Mouse (Mus musculus) induced T-regulatory cell, adult 2 months (primary cell): ENCODE data around the gene Myt1l.

Experiments used
- DNase-seq: peaks from one replicate; pipeline ENCODE4 v3.0.0-alpha.2; 2012; ENCODE audit warnings: low read depth

Gene Myt1l

DNA sequence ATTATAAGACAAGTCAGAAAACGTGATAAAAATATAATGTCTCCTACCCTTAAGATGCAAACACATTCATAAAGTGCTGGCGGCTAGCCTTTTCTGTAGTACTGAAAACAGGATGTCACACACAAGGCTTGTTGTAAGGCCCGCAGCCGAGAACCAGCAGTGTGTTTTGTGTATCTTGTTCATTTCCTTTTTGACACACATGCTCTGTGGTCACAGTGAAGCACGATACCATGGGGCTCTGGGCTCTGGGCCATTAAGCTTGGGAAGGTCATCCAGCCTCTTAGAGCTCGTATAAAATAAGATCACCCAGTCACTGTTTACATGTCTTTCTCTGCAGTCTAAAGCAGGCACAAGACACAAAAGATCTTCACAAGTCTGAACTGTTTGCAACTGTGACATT is 288.6 kb downstream of the Myt1l start:
- DNase-seq = no peak

- DNase-seq = no peak
These were observed 294.0 kb downstream of the Myt1l start for GRCm38 (mm10) chr12:29822216-29822615.

DNA sequence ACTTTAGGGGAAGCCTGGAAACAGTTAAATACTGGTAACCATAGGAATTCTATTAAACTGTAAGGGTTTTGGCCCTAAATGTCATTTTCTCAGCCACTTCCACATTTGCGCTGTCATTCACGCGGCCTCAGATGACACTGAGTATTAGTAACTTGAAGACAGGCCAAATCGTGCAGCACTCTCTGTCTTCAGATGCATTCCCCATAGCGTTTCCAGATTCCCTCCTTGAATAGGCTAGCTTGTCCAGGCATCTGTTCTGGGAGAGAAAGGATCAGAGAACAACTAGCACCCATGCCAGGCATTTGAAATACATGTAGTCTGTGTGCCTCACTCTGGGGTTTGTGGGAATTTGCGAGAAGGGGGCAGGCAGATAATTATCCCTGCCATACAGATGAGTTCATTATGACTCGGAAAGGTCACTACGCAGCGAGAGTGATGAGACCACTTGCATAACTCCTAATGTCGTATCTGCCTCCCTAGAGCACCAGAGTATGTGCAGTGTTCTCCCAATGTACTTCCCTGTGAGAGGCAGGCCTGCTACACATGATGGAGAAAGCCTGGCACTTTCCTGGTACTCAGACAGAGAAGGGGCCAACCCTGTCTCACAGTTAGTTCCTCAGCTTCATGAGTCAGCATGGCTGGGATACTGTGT is 295.7 kb downstream of the Myt1l start:
- DNase-seq = no peak

GRCm38 (mm10) chr12:29830571-29830970 is 302.4 kb downstream of the Myt1l start:
- no peak for DNase-seq

DNA sequence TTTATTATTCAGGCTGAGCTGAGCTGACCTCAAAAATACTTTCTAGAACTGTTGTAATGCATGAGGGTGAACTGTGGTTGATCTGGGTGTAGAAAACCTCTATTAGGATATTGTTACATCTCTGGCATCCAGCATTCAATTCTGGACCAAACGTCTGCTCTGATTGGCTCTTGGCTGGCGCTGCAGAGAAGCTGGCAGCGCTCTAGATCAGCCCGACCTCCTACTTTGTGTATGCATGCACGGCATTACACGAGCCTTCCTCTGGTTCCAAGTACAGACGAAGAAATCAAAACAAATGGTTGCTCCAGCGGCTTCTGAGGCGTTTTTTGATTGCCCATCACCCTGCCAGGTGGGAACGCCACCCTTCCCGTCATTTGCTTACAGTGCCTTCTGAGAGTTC is 303.2 kb downstream of the Myt1l start:
- no peak for DNase-seq

GRCm38 (mm10) chr12:29837301-29837791 is 309.2 kb downstream of the Myt1l start:
- no peak for DNase-seq

GRCm38 (mm10) chr12:29838421-29838820 is 310.2 kb downstream of the Myt1l start:
- DNase-seq = no peak

GRCm38 (mm10) chr12:29849936-29850335 is 321.8 kb downstream of the Myt1l start:
- no peak for DNase-seq

DNA sequence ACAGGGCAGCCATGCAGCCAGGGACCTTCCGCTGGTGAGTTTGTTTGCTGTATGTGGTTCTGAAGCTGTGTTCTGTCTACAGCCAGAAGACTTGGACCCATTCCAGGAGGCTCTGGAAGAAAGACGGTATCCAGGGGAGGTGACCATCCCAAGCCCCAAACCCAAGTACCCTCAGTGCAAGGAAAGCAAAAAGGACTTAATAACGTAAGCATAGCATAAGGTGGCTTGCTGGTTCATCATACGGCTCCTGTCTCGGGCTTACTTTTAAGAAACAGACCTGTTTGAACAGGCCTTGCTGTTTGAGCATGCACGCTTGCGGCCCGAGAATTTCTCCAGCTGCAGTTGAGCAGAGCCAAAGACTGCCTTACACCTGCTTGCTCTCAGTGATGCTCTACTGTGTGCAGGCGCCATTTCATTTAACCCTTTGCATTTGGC is 326.0 kb downstream of the Myt1l start:
- DNase-seq = no peak

DNA sequence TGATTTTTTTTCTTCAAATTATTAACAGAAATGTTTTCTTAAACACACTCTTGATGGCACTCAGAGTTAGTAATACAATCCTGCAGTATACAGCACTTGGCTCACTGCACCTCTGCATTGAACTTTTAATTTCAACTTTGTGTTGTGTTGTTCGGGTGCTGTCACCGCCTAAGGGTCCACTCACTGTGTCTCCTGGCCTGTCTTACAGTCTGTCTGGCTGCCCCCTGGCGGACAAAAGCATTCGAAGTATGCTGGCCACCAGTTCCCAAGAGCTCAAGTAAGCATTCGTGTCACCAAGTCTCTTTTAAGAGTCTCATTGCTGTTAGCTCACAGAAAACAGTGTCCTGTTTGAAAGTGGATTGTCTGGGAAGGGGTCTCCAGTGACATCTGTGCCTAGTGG is 326.8 kb downstream of the Myt1l start:
- no peak for DNase-seq

DNA sequence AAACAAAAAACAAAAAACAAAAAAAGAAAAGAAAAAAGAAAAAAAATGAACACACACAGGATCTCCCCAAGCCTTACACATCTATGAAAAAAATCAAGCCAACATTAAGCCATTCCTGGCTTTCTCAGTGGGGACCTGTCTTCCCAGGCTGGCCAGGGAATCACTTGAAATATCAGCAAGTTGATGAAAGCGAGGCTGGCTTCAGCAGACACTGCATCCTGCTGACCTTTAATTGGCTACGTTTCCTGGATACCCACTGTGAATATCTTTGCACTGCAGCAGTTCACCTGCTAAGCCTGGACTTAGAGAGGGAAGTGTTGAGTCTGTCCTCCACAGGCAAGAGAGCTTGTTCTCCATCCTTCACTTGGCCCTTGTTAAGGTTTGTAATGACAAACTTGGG is 332.8 kb downstream of the Myt1l start:
- no peak for DNase-seq

DNA sequence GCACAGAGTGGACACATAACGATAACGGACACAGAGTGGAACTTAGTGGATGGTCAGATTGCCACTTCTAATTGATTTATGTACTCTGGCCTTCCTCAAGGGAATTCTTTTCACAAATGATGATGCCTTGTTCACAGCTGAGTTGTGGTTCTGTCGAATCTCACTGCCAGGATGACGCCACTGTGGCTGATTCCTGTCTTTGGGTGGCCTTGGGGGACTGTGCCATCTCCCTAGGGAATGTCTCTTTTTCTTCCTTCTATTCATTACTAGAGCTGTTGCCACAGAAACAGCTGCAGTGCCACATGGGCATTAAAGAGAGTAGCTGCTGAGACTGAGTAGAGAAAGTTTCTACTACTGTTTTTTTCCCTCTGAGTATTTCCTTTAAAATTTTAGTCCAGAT is 340.1 kb downstream of the Myt1l start:
- no peak for DNase-seq

- DNase-seq = no peak
These were observed 340.6 kb downstream of the Myt1l start for GRCm38 (mm10) chr12:29868781-29869180.

GRCm38 (mm10) chr12:29872156-29872815 is 344.1 kb downstream of the Myt1l start:
- no peak for DNase-seq

GRCm38 (mm10) chr12:29873281-29873772 is 345.1 kb downstream of the Myt1l start:
- DNase-seq = no peak

DNA sequence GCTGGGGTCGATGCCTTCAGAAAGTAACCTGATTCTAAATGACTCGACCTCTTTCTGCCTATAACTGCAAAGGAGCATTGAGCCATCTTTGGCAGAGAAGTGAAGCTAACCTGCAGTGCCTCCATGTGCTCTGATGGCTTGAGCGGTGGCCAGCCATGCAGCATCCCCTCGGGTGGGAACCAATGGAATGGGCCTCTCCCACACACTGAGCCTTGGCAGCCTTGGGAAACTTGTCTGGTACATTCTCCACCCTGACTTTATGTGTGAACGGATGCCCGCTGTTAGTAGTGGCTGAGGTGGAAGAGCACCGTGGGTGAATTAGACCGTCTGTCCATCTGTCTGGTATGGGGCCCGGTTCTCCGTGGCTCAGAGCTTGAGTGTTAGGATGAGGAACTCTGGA is 349.8 kb downstream of the Myt1l start:
- no peak for DNase-seq

- no peak for DNase-seq
These were observed 354.9 kb downstream of the Myt1l start for GRCm38 (mm10) chr12:29882871-29883617.

GRCm38 (mm10) chr12:29884376-29884775 is 356.2 kb downstream of the Myt1l start:
- DNase-seq = no peak

DNA sequence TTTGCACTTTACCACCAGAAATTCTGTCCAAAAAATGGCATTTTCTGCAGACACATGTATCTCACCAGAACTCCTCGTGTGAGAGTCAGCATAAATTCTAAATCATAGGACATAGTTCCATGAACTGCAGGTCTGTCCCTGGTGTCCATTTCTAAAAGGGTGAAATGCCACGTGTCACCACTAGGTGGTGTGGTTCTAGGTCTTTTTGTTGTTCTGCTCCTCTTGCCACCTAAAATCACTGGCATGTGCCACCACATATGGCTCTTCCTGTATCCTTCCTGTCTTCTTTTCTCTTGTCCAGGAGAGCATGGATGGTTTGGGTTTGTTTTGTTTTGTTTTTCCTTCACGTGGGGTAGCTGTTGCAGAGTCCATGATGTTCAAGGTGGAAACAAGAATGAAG is 366.5 kb downstream of the Myt1l start:
- peak; percentile 0 for DNase-seq

DNA sequence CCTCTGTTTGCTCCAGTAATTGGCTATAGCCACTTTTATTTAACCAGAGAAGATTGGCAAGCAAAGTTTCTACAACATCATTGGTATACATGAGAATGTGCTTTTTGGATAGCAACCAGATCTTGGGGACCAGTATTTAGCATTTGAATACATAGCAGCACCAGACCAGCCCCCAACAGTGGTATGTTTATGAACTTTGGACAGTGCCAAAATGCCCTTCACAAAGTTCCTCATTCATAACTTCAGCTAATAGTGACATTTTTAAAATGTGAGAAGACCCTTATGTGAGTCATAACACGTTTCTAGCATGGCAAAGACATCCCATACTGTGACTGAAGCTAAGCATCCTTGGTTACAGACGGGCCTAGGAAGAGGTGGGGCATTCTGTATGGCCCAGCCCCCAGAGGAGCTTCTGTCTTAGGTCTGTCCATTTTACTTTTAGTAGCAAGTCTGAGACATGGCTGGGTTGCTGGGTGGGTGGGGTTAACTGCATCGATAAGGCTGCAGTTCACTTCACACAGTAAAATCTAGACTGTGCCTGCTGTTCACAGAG is 369.4 kb downstream of the Myt1l start:
- no peak for DNase-seq

DNA sequence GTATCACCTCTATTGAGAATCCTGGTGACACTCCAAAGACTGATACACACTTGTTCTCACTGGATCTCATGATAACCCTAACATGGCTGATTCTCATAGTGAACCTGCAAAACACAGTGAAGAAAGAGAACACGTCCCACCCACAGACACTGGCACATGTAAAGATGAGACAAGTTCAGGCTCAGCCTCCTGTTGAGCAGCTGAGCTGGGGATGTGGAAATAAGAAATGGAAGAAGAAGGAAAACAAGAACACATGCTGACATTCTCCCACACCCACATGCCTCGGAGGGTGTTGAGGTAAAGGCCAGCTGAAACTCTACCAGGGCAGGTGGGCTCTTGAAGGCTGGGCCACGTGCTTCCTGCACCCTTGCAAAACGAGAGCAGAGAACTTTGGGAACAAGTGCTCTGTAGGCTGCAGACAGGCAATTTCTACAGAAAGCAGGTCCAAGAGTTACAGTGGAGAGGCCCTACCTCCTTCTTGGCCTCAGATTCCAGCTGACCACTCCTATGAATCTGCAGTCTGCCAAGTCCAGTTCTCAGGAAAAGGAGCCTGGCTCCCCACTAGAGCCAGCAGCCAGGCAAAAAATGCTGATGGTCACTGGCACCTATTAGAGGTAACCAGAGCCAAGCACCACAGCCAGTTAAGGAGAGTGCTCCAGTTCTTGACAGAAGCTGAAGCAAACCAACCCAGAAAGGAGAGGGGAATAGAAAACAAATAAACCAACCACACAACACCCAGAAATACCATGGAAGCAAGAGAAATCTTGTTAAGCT is 376.1 kb downstream of the Myt1l start:
- DNase-seq = no peak

DNA sequence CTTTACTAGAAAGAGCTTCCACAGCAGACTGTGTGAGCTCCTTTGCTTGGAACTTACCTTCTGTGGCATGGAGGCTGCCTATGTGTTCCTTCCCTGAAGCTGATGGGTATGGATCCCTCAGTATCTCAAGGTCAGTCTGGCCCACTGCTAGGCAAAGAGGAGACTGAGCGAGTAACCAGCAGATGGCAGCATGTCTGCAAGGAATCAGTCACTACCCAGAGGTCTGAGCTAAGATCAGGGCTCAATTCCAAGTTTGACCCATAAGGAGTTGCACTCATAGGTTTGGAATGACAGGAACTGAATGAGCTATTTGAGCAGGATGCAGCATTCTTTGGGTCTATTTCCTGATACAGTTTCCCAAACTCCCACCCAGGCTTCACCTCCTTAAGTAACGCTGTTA is 378.9 kb downstream of the Myt1l start:
- no peak for DNase-seq
